Mouse (Mus musculus) T-helper 17 cell (primary cell): ENCODE data around the gene Ifnlr1.
"Not testable (repeated sequence)": the region's sequence is repeated elsewhere in the genome, so short reads cannot be mapped to it uniquely, and the experiment has no call there.

ENCODE experiments used
- in situ Hi-C, 2 experiments: fragments of 300-600 bp; cut with MboI, MseI; formaldehyde crosslinking; loops; 1 replicate in 1 of 2; 2 replicates in 1 of 2; pipeline ENCODE4 v1.15.1; 2025; ENCODE audit warnings: high pct_unique_total_duplicates in 2 of 2

The Ifnlr1 gene

DNA sequence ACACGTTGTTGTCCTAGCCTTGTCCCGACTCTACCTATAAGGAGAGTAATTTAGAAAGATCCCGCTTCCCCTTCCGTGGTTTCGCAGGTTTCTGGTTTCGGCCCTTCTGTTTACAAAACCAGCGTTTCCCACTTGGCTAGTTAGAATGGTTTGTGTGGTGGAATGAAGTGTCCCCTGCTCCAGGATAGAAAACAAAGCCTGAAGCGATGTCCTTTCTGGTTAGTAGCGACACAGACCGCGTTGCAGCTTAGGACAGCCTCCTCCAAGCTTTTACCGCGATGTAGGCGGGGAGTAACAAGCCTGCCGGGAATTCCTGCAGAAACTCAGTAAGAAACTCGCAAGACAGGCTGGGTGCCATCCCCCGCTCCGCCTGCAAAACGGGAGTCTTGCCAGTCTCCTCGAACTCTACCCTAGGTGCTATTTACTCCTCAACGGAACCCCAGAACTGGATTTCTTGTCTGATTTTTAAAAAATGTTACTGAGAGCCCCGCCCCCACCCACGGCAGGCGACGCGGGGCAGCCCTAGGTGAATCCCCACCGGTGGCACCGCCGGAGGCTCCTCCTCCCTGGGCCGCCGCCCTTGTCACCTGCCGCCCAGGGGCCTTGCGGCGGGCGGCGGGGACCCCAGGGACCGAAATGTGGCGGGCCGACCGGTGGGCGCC, at the start of gene Ifnlr1:
Gene Ifnlr1 (plus strand): TSS at position 382 of the 662 bp plus-strand sequence.
- in situ Hi-C loops: no loop called here

DNA sequence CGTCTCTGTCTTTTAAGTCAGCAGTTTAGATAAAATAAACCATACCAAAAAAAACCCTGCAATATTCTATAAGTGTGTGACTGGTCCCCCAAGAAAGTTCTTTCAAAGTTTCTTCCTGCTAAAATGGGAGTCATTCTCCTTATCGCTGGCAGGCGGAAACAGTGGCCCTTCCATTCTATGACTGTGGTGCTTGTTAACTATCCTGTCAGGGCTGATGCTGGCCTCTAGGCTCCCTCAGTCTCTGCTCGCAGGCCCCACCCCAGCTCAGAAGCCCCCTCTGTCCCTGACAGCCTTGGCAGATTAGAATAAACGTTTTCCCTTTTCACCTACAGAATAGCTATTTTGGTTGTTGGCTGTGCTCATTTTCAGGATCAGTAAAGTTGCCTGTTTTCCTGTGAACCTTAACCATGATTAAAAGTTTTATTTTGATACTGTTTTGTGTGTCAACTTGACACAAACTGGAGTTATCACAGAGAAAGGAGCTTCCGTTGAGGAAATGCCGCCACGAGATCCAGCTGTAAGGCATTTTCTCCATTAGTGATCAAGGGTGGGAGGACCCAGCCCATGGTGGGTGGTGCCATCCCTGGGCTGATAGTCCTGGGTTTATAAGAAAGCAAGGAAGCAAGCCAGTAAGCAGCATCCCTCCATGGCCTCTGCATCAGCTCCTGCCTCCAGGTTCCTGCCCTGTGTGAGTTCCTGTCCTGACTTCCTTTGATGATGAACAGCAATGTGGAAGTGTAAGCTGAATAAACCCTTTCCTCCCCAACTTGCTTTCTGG, 44.6 kb upstream of the Ifnlr1 start:
- in situ Hi-C loops: not testable (repeated sequence)

DNA sequence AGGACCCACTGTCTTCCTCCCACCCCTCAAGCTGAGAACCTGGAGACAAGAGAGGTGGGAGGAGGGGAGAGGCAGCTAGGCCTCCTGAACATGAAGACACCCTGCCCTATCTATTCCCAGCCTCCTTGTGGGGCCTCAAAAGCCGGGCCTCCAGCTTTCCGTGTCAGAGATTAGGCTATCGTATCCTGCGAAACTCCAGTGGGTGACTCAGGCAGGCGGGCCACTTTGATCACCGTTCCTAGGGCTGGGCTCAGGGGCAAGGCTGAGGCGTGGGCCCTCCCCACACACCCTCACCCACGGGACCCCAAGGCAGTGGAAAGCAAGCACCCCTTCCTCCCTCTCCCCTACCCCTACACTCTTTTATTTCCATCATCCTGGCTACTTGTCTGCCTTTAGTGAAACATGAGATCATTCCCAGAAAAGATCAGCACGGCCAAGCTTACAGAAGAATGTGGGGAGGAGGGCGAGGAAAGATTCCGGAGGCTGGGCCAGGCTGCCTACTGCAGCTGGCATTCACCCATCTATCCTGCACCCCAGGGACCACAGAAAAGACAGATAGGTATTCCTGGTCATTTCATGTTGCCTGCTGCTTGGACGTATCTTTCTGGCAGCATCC, 41.0 kb upstream of the Ifnlr1 start:
- in situ Hi-C loops: no loop called here

- in situ Hi-C loops: no loop called here
Measured at GRCm38 (mm10) chr4:135652966-135653607, 33.0 kb upstream of the Ifnlr1 start.

DNA sequence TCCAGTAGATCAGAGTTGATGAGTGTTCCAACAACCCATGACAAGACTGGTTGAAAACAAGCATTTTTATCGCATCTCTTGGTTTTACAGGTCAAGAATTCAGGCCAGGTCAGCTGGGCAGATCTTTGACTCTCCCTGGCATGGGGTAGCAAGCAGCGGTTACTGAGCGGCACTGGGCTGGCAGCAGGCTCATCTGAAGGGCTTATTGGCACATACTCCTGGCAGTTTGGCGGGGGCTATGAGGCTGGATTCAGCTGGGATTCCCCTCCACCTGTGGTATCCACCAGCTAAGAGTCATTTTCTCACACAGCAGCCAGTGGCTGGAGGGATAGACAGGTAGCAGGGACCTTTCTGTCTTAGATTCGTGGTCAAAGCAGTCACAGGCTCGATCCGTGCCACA, 32.1 kb upstream of the Ifnlr1 start:
- in situ Hi-C loops: no loop called here

GRCm38 (mm10) chr4:135655499-135655898, 30.6 kb upstream of the Ifnlr1 start:
- in situ Hi-C loops: no loop called here

DNA sequence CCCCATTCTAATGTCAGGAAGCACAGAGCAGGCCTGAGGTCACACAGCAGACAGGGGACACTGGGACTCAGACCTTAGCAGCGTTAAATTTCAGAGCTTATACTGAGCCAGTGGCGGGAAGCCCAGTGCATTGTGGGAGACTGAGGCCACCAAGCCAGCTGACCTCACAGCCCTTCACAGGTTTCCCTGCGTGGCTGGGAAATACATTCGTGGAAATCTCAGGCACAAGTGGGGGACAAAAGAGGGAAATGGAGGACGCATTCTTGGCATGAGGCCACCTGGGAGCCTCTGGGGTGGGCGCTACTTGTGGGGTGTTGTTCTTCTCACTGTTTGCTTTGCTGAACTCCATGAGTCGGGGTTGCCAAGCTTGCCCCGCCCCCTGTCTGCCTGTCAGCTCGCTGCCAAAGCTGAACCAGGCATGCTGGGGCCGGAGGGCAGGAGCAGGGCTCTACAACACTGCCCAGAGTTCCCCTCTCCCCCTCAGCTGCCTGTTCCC, 29.9 kb upstream of the Ifnlr1 start:
- in situ Hi-C loops: no loop called here

DNA sequence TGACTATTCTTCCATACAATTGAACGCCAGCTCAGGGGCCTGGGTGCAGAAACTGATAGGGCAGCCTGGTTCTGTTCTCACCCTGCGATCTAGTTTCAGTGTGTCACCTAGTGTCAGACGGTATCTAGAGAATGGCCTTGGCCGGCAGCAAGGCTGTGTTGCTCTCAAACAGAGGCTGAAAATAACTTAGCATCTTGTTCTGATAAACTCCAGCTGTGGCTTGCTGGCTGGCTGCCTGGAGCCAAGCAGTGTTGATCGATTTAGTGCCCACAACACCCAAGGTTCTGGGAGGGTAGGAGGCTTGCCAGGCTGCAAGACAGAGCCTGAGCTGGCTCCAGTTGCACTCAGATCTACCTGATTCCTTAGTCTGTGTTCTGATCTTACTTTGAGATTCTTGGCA, 27.6 kb upstream of the Ifnlr1 start:
- in situ Hi-C loops: no loop called here

DNA sequence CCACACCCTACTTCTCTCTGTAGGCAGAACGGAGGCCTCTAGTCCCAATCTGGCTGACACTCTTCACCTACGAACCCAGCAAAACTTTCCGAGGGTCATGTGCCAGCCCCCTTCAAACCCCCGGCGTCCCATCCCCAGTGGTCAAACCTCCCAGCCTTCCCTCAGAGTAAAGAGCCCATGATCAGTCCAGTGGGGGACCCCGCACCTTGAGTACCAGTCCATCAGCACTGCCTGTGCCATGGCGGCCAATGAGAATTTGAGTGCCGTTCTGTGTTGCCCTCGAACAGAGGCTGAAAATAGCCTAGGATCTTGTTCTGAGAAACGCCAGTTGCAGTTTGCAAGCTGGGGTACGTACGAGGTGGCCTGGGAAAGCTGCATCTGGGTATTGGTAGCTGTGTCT, 27.2 kb upstream of the Ifnlr1 start:
- in situ Hi-C loops: no loop called here

- in situ Hi-C loops: loop anchor here (5.0 to 10.0 kb wide), 2 partner anchors 144 to 276 kb away; no protein-coding TSS in a partner anchor
Measured at GRCm38 (mm10) chr4:135661082-135661809, 24.8 kb upstream of the Ifnlr1 start.

- in situ Hi-C loops: loop anchor here (5.0 to 10.0 kb wide), 2 partner anchors 145 to 277 kb away; no protein-coding TSS in a partner anchor
Measured at GRCm38 (mm10) chr4:135661994-135662393, 24.1 kb upstream of the Ifnlr1 start.

DNA sequence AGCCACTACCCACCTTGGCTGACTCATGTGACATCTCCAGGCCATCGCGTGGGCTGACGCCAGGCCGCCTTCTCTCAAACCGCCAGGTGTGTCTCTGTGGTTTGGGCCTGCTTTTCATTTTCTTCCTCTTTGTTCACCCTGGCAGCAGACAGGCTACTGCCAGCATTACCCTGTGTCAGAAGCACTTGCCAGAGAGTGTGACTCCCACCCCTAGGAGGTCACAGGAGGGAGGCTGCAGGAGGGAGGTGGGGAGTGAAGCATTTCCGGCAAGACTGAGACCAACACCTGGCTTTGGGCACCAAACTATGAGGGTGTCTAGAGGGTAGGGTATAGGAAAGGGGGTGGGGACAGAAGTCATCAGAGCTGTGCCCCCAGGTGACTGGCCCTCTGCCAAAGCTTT, 21.4 kb upstream of the Ifnlr1 start:
- in situ Hi-C loops: loop anchor here (5.0 to 10.0 kb wide), 2 partner anchors 147 to 280 kb away; no protein-coding TSS in a partner anchor

GRCm38 (mm10) chr4:135666192-135666975, 19.7 kb upstream of the Ifnlr1 start:
- in situ Hi-C loops: loop anchor here (5.0 to 10.0 kb wide), 2 partner anchors 149 to 282 kb away; no protein-coding TSS in a partner anchor

DNA sequence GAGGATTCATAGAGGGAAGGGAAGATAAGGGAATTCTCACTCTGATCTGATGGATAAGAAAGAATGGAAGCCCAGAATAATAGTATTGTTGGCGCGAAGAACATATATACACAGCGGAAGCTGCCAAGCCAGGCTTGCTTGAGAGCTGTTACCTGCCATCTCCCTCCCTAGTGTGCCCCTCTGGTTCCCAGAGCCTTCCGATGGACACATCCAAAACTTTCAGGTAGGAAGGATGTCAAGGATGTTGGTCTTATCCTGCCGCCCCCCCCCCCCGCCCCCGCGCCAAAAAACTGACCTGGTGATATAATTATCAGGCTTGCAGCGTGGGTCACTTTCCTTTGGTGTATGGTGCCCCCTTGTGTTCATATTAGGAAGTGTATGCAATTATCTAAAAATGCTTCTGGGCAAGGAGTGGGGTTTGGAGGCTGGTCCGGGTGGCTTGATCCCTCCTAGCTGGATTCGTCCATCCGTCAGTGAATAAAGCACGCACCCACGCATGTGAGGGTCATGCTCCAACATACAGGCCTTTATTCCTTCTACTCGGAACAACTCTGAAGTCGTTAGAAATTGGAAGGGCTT, 18.7 kb upstream of the Ifnlr1 start:
- in situ Hi-C loops: loop anchor here (5.0 to 10.0 kb wide), 2 partner anchors 150 to 283 kb away; no protein-coding TSS in a partner anchor

DNA sequence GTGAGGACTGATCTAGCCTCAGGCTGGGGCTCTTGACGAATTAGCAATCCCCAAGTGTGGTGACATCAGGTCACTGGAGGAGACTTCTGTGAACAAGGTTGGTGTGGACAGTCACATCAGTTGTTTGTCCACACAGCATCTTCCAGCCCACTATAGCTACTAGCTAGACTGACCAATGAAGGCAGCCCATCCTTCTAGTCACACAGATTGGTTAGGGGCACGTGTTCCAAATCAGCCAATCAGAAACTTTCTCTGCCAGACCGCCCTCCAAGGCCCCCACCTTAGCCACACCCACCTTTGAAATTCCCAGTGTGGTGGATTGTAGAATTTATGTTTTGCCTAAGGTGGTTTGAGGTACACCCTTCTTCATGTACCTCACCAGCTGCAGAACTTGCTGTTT, 12.6 kb upstream of the Ifnlr1 start:
- in situ Hi-C loops: no loop called here

- in situ Hi-C loops: no loop called here
Measured at GRCm38 (mm10) chr4:135674993-135675392, 11.1 kb upstream of the Ifnlr1 start.

GRCm38 (mm10) chr4:135676476-135676875, 9.6 kb upstream of the Ifnlr1 start:
- in situ Hi-C loops: no loop called here

GRCm38 (mm10) chr4:135679316-135679715, 6.8 kb upstream of the Ifnlr1 start:
- in situ Hi-C loops: no loop called here

DNA sequence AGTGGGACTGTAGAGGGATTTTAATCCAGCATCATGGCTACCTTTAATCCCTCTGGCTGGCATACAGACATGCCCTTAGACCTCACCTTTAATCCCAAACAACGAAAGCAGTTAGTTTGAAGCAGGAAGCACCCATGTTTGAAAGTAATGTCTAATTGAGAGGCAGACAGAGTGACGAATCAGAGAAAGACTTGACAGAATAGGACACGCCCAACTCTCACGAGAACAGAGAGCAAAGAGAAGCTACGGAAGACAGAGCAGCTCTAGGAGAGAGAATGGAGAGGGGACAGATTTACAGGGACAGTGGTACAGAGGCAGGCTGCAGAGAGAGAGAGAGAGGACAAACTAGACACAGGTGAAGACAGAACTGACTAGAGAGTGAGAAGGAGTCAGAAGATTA, 4.3 kb upstream of the Ifnlr1 start:
- in situ Hi-C loops: no loop called here

GRCm38 (mm10) chr4:135683553-135683952, 2.5 kb upstream of the Ifnlr1 start:
- in situ Hi-C loops: no loop called here
